8 mouse cellular contexts compared by ENCODE assay signal in the genomic region with DNA sequence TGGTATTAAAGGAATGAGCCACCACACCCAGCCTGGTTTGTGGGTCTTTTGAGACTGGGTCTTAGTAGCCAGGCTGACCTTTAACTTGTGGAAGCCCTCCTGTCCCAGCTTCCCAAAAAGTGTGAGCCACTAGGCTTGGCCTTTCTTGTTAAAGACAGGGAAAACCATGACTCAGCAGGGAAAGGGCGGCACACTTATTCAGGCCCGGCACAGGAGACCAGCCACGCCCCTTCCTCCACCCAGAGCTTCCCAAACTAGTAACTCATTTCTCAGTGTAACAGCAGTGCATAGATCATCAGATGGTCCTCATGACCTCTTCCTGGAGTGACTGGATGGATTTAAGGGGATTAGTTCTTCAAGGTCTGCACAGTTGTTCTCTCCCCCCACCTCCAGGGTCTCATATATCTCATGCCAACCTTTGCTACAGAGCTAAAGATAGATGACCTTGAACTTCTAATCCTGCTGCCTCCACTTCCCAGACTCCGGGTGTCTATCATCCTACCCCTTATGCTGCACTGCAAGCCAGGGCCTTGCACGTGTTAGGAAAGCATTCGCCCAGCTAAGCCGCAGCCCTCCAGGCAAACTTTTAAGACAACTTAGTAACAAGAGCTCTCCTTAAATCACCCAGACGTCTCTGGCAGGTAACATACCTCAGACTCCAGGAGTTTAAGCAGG. TPM values are rescaled to one million over a fixed set of nuclear protein-coding genes. Genes with fewer than 3 reads are reported as not detected.
DNase-seq lines count a peak whose midpoint lies in the region; ATAC-seq lines count a peak whose summit lies in the region.

No protein-coding gene starts in this region.

- ATAC-seq in neural tube, embryonic 12.5 days (ENCODE audit: low FRiP score, low read depth): no peak
- ATAC-seq in neural tube, embryonic 15.5 days (ENCODE audit: low FRiP score): no peak
- ATAC-seq in kidney, embryonic 15.5 days (replicated peaks; ENCODE audit: low FRiP score): peak; percentile 40; the same call in 1 of the 2 replicates
- ATAC-seq in neural tube, embryonic 14.5 days (ENCODE audit: low read depth): no peak

- no peak overlapping the region for H3K9ac ChIP-seq in neural tube, embryonic 12.5 days
- H3K9ac ChIP-seq in neural tube, embryonic 15.5 days (replicated peaks): no peak overlapping the region
- H3K9ac ChIP-seq in kidney, embryonic 15.5 days: no peak overlapping the region
- no peak overlapping the region for H3K9ac ChIP-seq in neural tube, embryonic 14.5 days (replicated peaks; ENCODE audit: low read depth, low read length)

- H3K27ac ChIP-seq in neural tube, embryonic 12.5 days: no peak overlapping the region
- H3K27ac ChIP-seq in neural tube, embryonic 15.5 days (replicated peaks): no peak overlapping the region
- H3K27ac ChIP-seq in kidney, embryonic 15.5 days: peak overlapping the region; percentile 70
- H3K27ac ChIP-seq in neural tube, embryonic 14.5 days (ENCODE audit: low read depth, low read length): no peak overlapping the region
- no peak overlapping the region for H3K27ac ChIP-seq in forebrain, embryonic 10.5 days

- peaks cover 19% of the 10 kb centered on the region for H3K36me3 ChIP-seq in neural tube, embryonic 12.5 days
- peaks cover 26% of the 10 kb centered on the region for H3K36me3 ChIP-seq in neural tube, embryonic 15.5 days
- no peaks in the 10 kb centered on the region for H3K36me3 ChIP-seq in kidney, embryonic 15.5 days
- H3K36me3 ChIP-seq in neural tube, embryonic 14.5 days (ENCODE audit: control insufficient read depth, insufficient read depth, low read length): no peaks in the 10 kb centered on the region
- H3K36me3 ChIP-seq in forebrain, embryonic 10.5 days (replicated peaks): peaks cover 23% of the 10 kb centered on the region; the same call in 1 of the 2 replicates

- H3K4me3 ChIP-seq in neural tube, embryonic 12.5 days: no peak overlapping the region
- H3K4me3 ChIP-seq in neural tube, embryonic 15.5 days (replicated peaks): no peak overlapping the region
- H3K4me3 ChIP-seq in kidney, embryonic 15.5 days (replicated peaks): no peak overlapping the region
- H3K4me3 ChIP-seq in neural tube, embryonic 14.5 days (ENCODE audit: low read depth, low read length): no peak overlapping the region
- H3K4me3 ChIP-seq in forebrain, embryonic 10.5 days: no peak overlapping the region

- peak overlapping the region; percentile 70 for H3K4me2 ChIP-seq in neural tube, embryonic 12.5 days (replicated peaks)
- H3K4me2 ChIP-seq in neural tube, embryonic 15.5 days: no peak overlapping the region
- no peak overlapping the region; the same call in 1 of the 2 replicates for H3K4me2 ChIP-seq in kidney, embryonic 15.5 days
- peak overlapping the region; percentile 2; the same call in 1 of the 2 replicates for H3K4me2 ChIP-seq in neural tube, embryonic 14.5 days (ENCODE audit: low read depth, low read length)

- H3K27me3 ChIP-seq in neural tube, embryonic 12.5 days (replicated peaks): no peaks in the 10 kb centered on the region
- H3K27me3 ChIP-seq in neural tube, embryonic 15.5 days (replicated peaks): no peaks in the 10 kb centered on the region
- H3K27me3 ChIP-seq in kidney, embryonic 15.5 days: no peaks in the 10 kb centered on the region
- no peaks in the 10 kb centered on the region for H3K27me3 ChIP-seq in neural tube, embryonic 14.5 days (ENCODE audit: control insufficient read depth, insufficient read depth, low read length)
- 0 out of 2 replicates have a peak, but pooled peaks cover 3% of the 10 kb centered on the region for H3K27me3 ChIP-seq in forebrain, embryonic 10.5 days (ENCODE audit: poor library complexity, severe bottlenecking)

- peaks cover 27% of the 10 kb centered on the region for H3K4me1 ChIP-seq in neural tube, embryonic 12.5 days
- H3K4me1 ChIP-seq in neural tube, embryonic 15.5 days: peaks cover 35% of the 10 kb centered on the region
- H3K4me1 ChIP-seq in kidney, embryonic 15.5 days: peaks cover 36% of the 10 kb centered on the region
- H3K4me1 ChIP-seq in neural tube, embryonic 14.5 days (ENCODE audit: control insufficient read depth, insufficient read depth, low read length): 0 out of 2 replicates have a peak, but pooled peaks cover 14% of the 10 kb centered on the region
- H3K4me1 ChIP-seq in forebrain, embryonic 10.5 days: peaks cover 28% of the 10 kb centered on the region

- no peaks in the 10 kb centered on the region for H3K9me3 ChIP-seq in neural tube, embryonic 12.5 days
- no peaks in the 10 kb centered on the region for H3K9me3 ChIP-seq in neural tube, embryonic 15.5 days (replicated peaks)
- H3K9me3 ChIP-seq in kidney, embryonic 15.5 days (replicated peaks): no peaks in the 10 kb centered on the region
- no peaks in the 10 kb centered on the region for H3K9me3 ChIP-seq in neural tube, embryonic 14.5 days (ENCODE audit: control insufficient read depth, low read length)
- H3K9me3 ChIP-seq in forebrain, embryonic 10.5 days: no peaks in the 10 kb centered on the region; the same call in 1 of the 2 replicates

- WGBS in neural tube, embryonic 12.5 days: 58% methylated on average over 8 of the region's 8 CpGs
- 62% methylated on average over 8 of the region's 8 CpGs for WGBS in neural tube, embryonic 15.5 days
- WGBS in kidney, embryonic 15.5 days: 20% methylated on average over 8 of the region's 8 CpGs
- 60% methylated on average over 8 of the region's 8 CpGs for WGBS in neural tube, embryonic 14.5 days
- 55% methylated on average over 8 of the region's 8 CpGs for WGBS in forebrain, embryonic 10.5 days

- DNase-seq in embryo, embryonic 10.5 days (ENCODE audit: low spot score): peak; percentile 64
- DNase-seq in spleen, adult 12 weeks (ENCODE audit: low spot score): no peak
- no peak for DNase-seq in forebrain, embryonic 10.5 days (ENCODE audit: extremely low spot score, low spot score)
- no peak for DNase-seq in layer of hippocampus, postnatal 14 days (ENCODE audit: low spot score in 2 of 2)

RNA-seq across cellular contexts. Expression of gene Tmem44, which starts 38.1 kb away (rescaled TPM):
- 60.8 and 61.7 TPM in 2 replicates for polyA plus RNA-seq in neural tube, embryonic 12.5 days (2016; fragmentation: Nextera tagmentation; extraction: Ambion mirVana)
- 57.5 and 64.7 TPM in 2 replicates for polyA plus RNA-seq in neural tube, embryonic 15.5 days (2015; fragmentation: Nextera tagmentation; extraction: Ambion mirVana)
- 15.0 and 18.6 TPM in 2 replicates for polyA plus RNA-seq in kidney, embryonic 15.5 days (2015; fragmentation: Nextera tagmentation; extraction: Ambion mirVana)
- 65.0 and 73.8 TPM in 2 replicates for polyA plus RNA-seq in neural tube, embryonic 14.5 days (2014; fragmentation: Nextera tagmentation; extraction: Ambion mirVana)
- 18.8 and 19.9 TPM in 2 replicates for polyA plus RNA-seq in forebrain, embryonic 10.5 days (2016; fragmentation: Nextera tagmentation; extraction: Ambion mirVana)
- 10 to 100 TPM; 44.5 to 46.6 TPM for total RNA-seq in layer of hippocampus, postnatal 14 days (2021)

Comparison
In these comparisons a context has a peak if more than half of its experiments do, and no peak if none do; other contexts are left out.
1. H3K4me2 ChIP-seq: peak in neural tube, embryonic 12.5 days (single experiment) and neural tube, embryonic 14.5 days (single experiment); none in neural tube, embryonic 15.5 days (single experiment) and kidney, embryonic 15.5 days (single experiment).